Mouse (Mus musculus): ENCODE measurements at regions not wholly inside any gene's neighbourhood (a gene's known extent, or its start where the extent isn't known, plus 50 kb on each side); places are given as distances from the start of the nearest gene placed in this dataset.

GRCm38 (mm10) chr1:193457908-193458307 is 87.8 kb upstream of the Camk1g start:
- H3K36me3 ChIP-seq (replicated peaks; ENCODE audit: control insufficient read depth, insufficient read depth, low read depth, low read length) = no peaks in the 10 kb centered on the region
- H3K9ac ChIP-seq (replicated peaks; ENCODE audit: low read length) = no peak overlapping the region
- H3K4me2 ChIP-seq (ENCODE audit: low read depth, low read length) = no peak overlapping the region
- no peak overlapping the region for H3K27ac ChIP-seq (replicated peaks; ENCODE audit: low read depth, low read length)
- H3K9me3 ChIP-seq (replicated peaks; ENCODE audit: control insufficient read depth, low read length) = no peaks in the 10 kb centered on the region
- ATAC-seq (replicated peaks; ENCODE audit: insufficient number of reproducible peaks, low FRiP score, low TSS enrichment, low read depth) (no peak), DNase-seq (ENCODE audit: low spot score) (no peak)
- H3K4me1 ChIP-seq (ENCODE audit: control insufficient read depth, insufficient read depth, low read length) = no peaks in the 10 kb centered on the region
- no peaks in the 10 kb centered on the region for H3K27me3 ChIP-seq (ENCODE audit: control insufficient read depth, insufficient read depth, low read length)
- H3K4me3 ChIP-seq (ENCODE audit: low read depth, low read length) = no peak overlapping the region
- 81% methylated on average over 2 of the region's 2 CpGs for WGBS

- H3K27me3 ChIP-seq (ENCODE audit: control insufficient read depth, insufficient read depth, low read length) = no peaks in the 10 kb centered on the region
- H3K27ac ChIP-seq (replicated peaks; ENCODE audit: low read depth, low read length) = no peak overlapping the region
- ATAC-seq (replicated peaks; ENCODE audit: insufficient number of reproducible peaks, low FRiP score, low TSS enrichment, low read depth) (no peak), DNase-seq (ENCODE audit: low spot score) (no peak)
- H3K9ac ChIP-seq (replicated peaks; ENCODE audit: low read length) = no peak overlapping the region
- H3K36me3 ChIP-seq (replicated peaks; ENCODE audit: control insufficient read depth, insufficient read depth, low read depth, low read length) = no peaks in the 10 kb centered on the region
- no peaks in the 10 kb centered on the region for H3K9me3 ChIP-seq (replicated peaks; ENCODE audit: control insufficient read depth, low read length)
- no peak overlapping the region for H3K4me3 ChIP-seq (ENCODE audit: low read depth, low read length)
- H3K4me2 ChIP-seq (ENCODE audit: low read depth, low read length) = no peak overlapping the region
- H3K4me1 ChIP-seq (ENCODE audit: control insufficient read depth, insufficient read depth, low read length) = no peaks in the 10 kb centered on the region
- 85% methylated on average over 2 of the region's 2 CpGs for WGBS
Measured at GRCm38 (mm10) chr1:193453654-193454053, 83.6 kb upstream of the Camk1g start.

- Histone ChIP-seq H3K27me3 (ENCODE audit: control insufficient read depth, insufficient read depth, low read length) (no peaks in the 10 kb centered on the region), H3K36me3 (replicated peaks; ENCODE audit: control insufficient read depth, insufficient read depth, low read depth, low read length) (no peaks in the 10 kb centered on the region), H3K4me3 (ENCODE audit: low read depth, low read length) (no peak overlapping the region), H3K27ac (replicated peaks; ENCODE audit: low read depth, low read length) (no peak overlapping the region), H3K4me1 (ENCODE audit: control insufficient read depth, insufficient read depth, low read length) (no peaks in the 10 kb centered on the region), H3K9me3 (replicated peaks; ENCODE audit: control insufficient read depth, low read length) (no peaks in the 10 kb centered on the region), H3K9ac (replicated peaks; ENCODE audit: low read length) (no peak overlapping the region), H3K4me2 (ENCODE audit: low read depth, low read length) (no peak overlapping the region)
- 55% methylated on average over 4 of the region's 4 CpGs for WGBS
- DNase-seq (ENCODE audit: low spot score) (no peak), ATAC-seq (replicated peaks; ENCODE audit: insufficient number of reproducible peaks, low FRiP score, low TSS enrichment, low read depth) (no peak)
Measured at GRCm38 (mm10) chr1:193451471-193452135, 81.5 kb upstream of the Camk1g start.

- Histone ChIP-seq H3K4me3 (ENCODE audit: low read depth, low read length) (no peak overlapping the region), H3K27me3 (ENCODE audit: control insufficient read depth, insufficient read depth, low read length) (no peaks in the 10 kb centered on the region), H3K4me2 (ENCODE audit: low read depth, low read length) (no peak overlapping the region), H3K9ac (replicated peaks; ENCODE audit: low read length) (no peak overlapping the region), H3K36me3 (replicated peaks; ENCODE audit: control insufficient read depth, insufficient read depth, low read depth, low read length) (no peaks in the 10 kb centered on the region), H3K9me3 (replicated peaks; ENCODE audit: control insufficient read depth, low read length) (no peaks in the 10 kb centered on the region), H3K4me1 (ENCODE audit: control insufficient read depth, insufficient read depth, low read length) (no peaks in the 10 kb centered on the region), H3K27ac (replicated peaks; ENCODE audit: low read depth, low read length) (no peak overlapping the region)
- WGBS = 40% methylated on average over 3 of the region's 3 CpGs
- DNase-seq (ENCODE audit: low spot score) = no peak
- 0 out of 2 replicates have a peak, but pooled peaks have one; percentile 40 for ATAC-seq (replicated peaks; ENCODE audit: insufficient number of reproducible peaks, low FRiP score, low TSS enrichment, low read depth)
Measured at GRCm38 (mm10) chr1:193450814-193451213, 80.7 kb upstream of the Camk1g start.

GRCm38 (mm10) chr1:193450201-193450600 is 80.1 kb upstream of the Camk1g start:
- Histone ChIP-seq H3K9ac (replicated peaks; ENCODE audit: low read length) (no peak overlapping the region), H3K36me3 (replicated peaks; ENCODE audit: control insufficient read depth, insufficient read depth, low read depth, low read length) (no peaks in the 10 kb centered on the region), H3K4me2 (ENCODE audit: low read depth, low read length) (no peak overlapping the region), H3K4me3 (ENCODE audit: low read depth, low read length) (no peak overlapping the region), H3K9me3 (replicated peaks; ENCODE audit: control insufficient read depth, low read length) (no peaks in the 10 kb centered on the region), H3K4me1 (ENCODE audit: control insufficient read depth, insufficient read depth, low read length) (no peaks in the 10 kb centered on the region), H3K27ac (replicated peaks; ENCODE audit: low read depth, low read length) (0 out of 2 replicates have a peak overlapping the region, but pooled peaks have one; percentile 38), H3K27me3 (ENCODE audit: control insufficient read depth, insufficient read depth, low read length) (no peaks in the 10 kb centered on the region)
- ATAC-seq (replicated peaks; ENCODE audit: insufficient number of reproducible peaks, low FRiP score, low TSS enrichment, low read depth) = no peak
- 66% methylated on average over 6 of the region's 6 CpGs for WGBS
- peak; percentile 5 for DNase-seq (ENCODE audit: low spot score)

- no peaks in the 10 kb centered on the region for H3K4me1 ChIP-seq (ENCODE audit: control insufficient read depth, insufficient read depth, low read length)
- ATAC-seq (replicated peaks; ENCODE audit: insufficient number of reproducible peaks, low FRiP score, low TSS enrichment, low read depth) (peak; percentile 54), DNase-seq (ENCODE audit: low spot score) (peak; percentile 88)
- no peak overlapping the region for H3K4me3 ChIP-seq (ENCODE audit: low read depth, low read length)
- no peak overlapping the region for H3K4me2 ChIP-seq (ENCODE audit: low read depth, low read length)
- WGBS = 19% methylated on average over 7 of the region's 7 CpGs
- H3K27me3 ChIP-seq (ENCODE audit: control insufficient read depth, insufficient read depth, low read length) = no peaks in the 10 kb centered on the region
- no peaks in the 10 kb centered on the region for H3K36me3 ChIP-seq (replicated peaks; ENCODE audit: control insufficient read depth, insufficient read depth, low read depth, low read length)
- H3K9me3 ChIP-seq (replicated peaks; ENCODE audit: control insufficient read depth, low read length) = no peaks in the 10 kb centered on the region
- peak overlapping the region; percentile 48 for H3K9ac ChIP-seq (replicated peaks; ENCODE audit: low read length)
- 0 out of 2 replicates have a peak overlapping the region, but pooled peaks have one; percentile 38 for H3K27ac ChIP-seq (replicated peaks; ENCODE audit: low read depth, low read length)
Measured at GRCm38 (mm10) chr1:193449394-193450103, 79.5 kb upstream of the Camk1g start.

GRCm38 (mm10) chr1:193448793-193449393 is 78.8 kb upstream of the Camk1g start:
- Histone ChIP-seq H3K4me3 (ENCODE audit: low read depth, low read length) (no peak overlapping the region), H3K36me3 (replicated peaks; ENCODE audit: control insufficient read depth, insufficient read depth, low read depth, low read length) (no peaks in the 10 kb centered on the region), H3K27me3 (ENCODE audit: control insufficient read depth, insufficient read depth, low read length) (no peaks in the 10 kb centered on the region), H3K27ac (replicated peaks; ENCODE audit: low read depth, low read length) (no peak overlapping the region), H3K4me1 (ENCODE audit: control insufficient read depth, insufficient read depth, low read length) (no peaks in the 10 kb centered on the region), H3K9ac (replicated peaks; ENCODE audit: low read length) (no peak overlapping the region), H3K9me3 (replicated peaks; ENCODE audit: control insufficient read depth, low read length) (no peaks in the 10 kb centered on the region), H3K4me2 (ENCODE audit: low read depth, low read length) (no peak overlapping the region)
- ATAC-seq (replicated peaks; ENCODE audit: insufficient number of reproducible peaks, low FRiP score, low TSS enrichment, low read depth) (no peak), DNase-seq (ENCODE audit: low spot score) (no peak)
- WGBS = 75% methylated on average over 3 of the region's 3 CpGs

- no peak overlapping the region for H3K27ac ChIP-seq (replicated peaks; ENCODE audit: low read depth, low read length)
- no peaks in the 10 kb centered on the region for H3K4me1 ChIP-seq (ENCODE audit: control insufficient read depth, insufficient read depth, low read length)
- 82% methylated on average over 5 of the region's 5 CpGs for WGBS
- H3K4me2 ChIP-seq (ENCODE audit: low read depth, low read length) = no peak overlapping the region
- no peaks in the 10 kb centered on the region for H3K36me3 ChIP-seq (replicated peaks; ENCODE audit: control insufficient read depth, insufficient read depth, low read depth, low read length)
- no peak overlapping the region for H3K4me3 ChIP-seq (ENCODE audit: low read depth, low read length)
- DNase-seq (ENCODE audit: low spot score) (no peak), ATAC-seq (replicated peaks; ENCODE audit: insufficient number of reproducible peaks, low FRiP score, low TSS enrichment, low read depth) (no peak)
- no peaks in the 10 kb centered on the region for H3K9me3 ChIP-seq (replicated peaks; ENCODE audit: control insufficient read depth, low read length)
- no peaks in the 10 kb centered on the region for H3K27me3 ChIP-seq (ENCODE audit: control insufficient read depth, insufficient read depth, low read length)
- no peak overlapping the region for H3K9ac ChIP-seq (replicated peaks; ENCODE audit: low read length)
Measured at GRCm38 (mm10) chr1:193447647-193448046, 77.5 kb upstream of the Camk1g start.

Measured in embryonic facial prominence, embryonic 11.5 days (tissue).